Mouse (Mus musculus) midbrain, postnatal 0 days (tissue): ENCODE results near the gene BC030867. TPM values are rescaled to one million over a fixed set of nuclear protein-coding genes. Genes with fewer than 3 reads are reported as not detected.

Experiments used
- ATAC-seq: fragments of 200-750 bp; cut with Nextera tagmentation; 2 replicates; pipeline ENCODE4 v1.8.0; 2017; ENCODE audit warnings: moderate number of reproducible peaks, mild to moderate bottlenecking, moderate TSS enrichment, moderate library complexity; ENCODE audit not compliant: low FRiP score
- DNase-seq: peaks from one replicate; pipeline ENCODE4 v3.0.0-alpha.2; 2015; ENCODE audit warnings: low spot score
- H3K27ac ChIP-seq: fragments of 300-500 bp; sonication (generic); 2 replicates; pipeline ENCODE4 v1.5.1; 2014; ENCODE audit warnings: low read depth, mild to moderate bottlenecking, low read length, mixed read lengths
- H3K27me3 ChIP-seq: fragments of 300-500 bp; sonication (generic); 2 replicates; pipeline ENCODE4 v1.6.1; 2014; ENCODE audit warnings: low read length, control low read depth, mixed read lengths; ENCODE audit not compliant: insufficient read depth
- H3K36me3 ChIP-seq: fragments of 300-500 bp; sonication (generic); 2 replicates; pipeline ENCODE4 v1.6.1; 2014; ENCODE audit warnings: low read length, control low read depth, mixed read lengths; ENCODE audit not compliant: insufficient read depth
- H3K4me1 ChIP-seq: fragments of 300-500 bp; sonication (generic); 2 replicates; pipeline ENCODE4 v1.6.1; 2014; ENCODE audit warnings: mild to moderate bottlenecking, control low read depth, antibody characterized with exemption, low read length, mixed read lengths; ENCODE audit not compliant: insufficient read depth
- H3K4me2 ChIP-seq: fragments of 300-500 bp; sonication (generic); 2 replicates; pipeline ENCODE4 v1.6.1; 2014; ENCODE audit warnings: low read depth, mild to moderate bottlenecking, low read length, mixed read lengths; ENCODE audit not compliant: poor library complexity, severe bottlenecking
- H3K4me3 ChIP-seq: fragments of 300-500 bp; sonication (generic); 2 replicates; pipeline ENCODE4 v1.5.1; 2014; ENCODE audit warnings: low read depth, mild to moderate bottlenecking, low read length, moderate library complexity
- H3K9ac ChIP-seq: fragments of 300-500 bp; sonication (generic); replicated peaks from 2 replicates; pipeline ENCODE4 v1.6.1; 2014; ENCODE audit warnings: mild to moderate bottlenecking, low read length, moderate library complexity, mixed read lengths; ENCODE audit not compliant: poor library complexity, severe bottlenecking
- H3K9me3 ChIP-seq: fragments of 300-500 bp; sonication (generic); 2 replicates; pipeline ENCODE4 v1.6.1; 2016; ENCODE audit warnings: low read length, control low read depth
- CTCF ChIP-seq: IDR thresholded peaks from 2 replicates; pipeline ENCODE4 v1.5.1; 2016; ENCODE audit warnings: antibody characterized with exemption, mild to moderate bottlenecking
- WGBS: fragments of 180-500 bp; shearing (Covaris S2); extraction: QIAGEN DNeasy Blood & Tissue Kit; methylation state at CpG from one replicate; pipeline ENCODE4 v1.1.7; 2014; 5-methylcytosine and 5-hydroxymethylcytosine counted together
- microRNA-seq: library from miRNA; unstranded; fragments of <30 nt; microRNA quantifications from one replicate; pipeline ENCODE4, GENCODE M21; 2016; ENCODE audit warnings: borderline number of aligned reads
- polyA plus RNA-seq: library from polyadenylated mRNA; unstranded; fragments of >200 nt; fragmentation: Nextera tagmentation; extraction: Ambion mirVana; gene quantifications from 2 replicates; pipeline ENCODE4 v1.2.1, GENCODE M21; 2015
- total RNA-seq: library from RNA; depleted of rRNA; stranded (reverse); fragments of >200 nt; gene quantifications from 2 replicates; pipeline ENCODE4 v1.2.3, GENCODE M21; 2014; rRNA removed

BC030867 gene
- total and polyA plus RNA-seq, 2 experiments from 2014 or later = 0.53 to 2.1 TPM

DNA sequence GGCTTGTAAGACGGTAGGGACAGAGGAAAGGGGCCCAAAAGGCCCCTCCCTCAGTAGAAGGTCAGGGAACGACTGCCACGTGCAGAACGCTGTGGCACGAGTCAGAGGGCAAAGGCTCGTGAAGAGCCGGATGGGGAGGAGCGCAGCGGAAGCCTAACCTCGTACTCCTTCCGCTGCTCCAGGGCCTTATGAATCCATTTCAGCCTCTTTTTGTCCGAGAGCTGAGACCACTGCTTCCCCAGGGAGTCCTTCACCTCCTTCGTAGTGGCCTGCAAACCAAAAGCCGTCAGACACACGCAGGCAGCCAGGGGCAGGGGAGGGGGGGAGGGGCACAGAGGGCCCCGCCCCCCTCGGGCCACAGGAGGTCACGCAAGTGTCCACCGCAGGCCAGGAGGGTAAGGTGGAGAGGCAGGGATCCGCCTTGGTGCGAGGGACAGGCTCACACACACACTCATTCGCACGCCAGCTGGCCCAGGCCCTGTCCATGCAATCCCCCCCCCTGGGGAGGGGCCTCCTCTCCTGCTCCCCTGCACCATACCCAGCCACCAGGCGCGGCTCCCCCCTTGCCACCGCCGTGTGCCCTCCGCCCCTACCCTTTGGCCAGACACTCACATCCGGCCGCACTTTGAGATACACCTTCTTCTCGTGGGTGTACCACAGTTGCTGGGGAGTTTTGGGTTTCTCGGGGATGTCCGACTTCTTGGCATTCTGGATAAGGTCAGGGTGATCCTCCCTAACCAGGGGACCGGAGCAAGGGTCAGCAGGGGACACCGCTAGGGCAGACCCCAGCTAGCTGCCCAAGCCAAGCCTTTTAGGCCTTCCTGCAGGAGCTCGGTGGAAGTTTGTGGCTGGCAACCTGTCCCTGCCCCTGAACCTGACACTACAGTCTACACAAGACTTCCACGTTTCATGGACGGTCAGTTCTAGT lies 62.4 kb downstream of the BC030867 start:
- no peaks in the 10 kb centered on the region for H3K4me1 ChIP-seq
- no peaks in the 10 kb centered on the region for H3K27me3 ChIP-seq
- no peak overlapping the region for H3K9ac ChIP-seq
- 46% methylated on average over 38 of the region's 38 CpGs for whole genome bisulfite sequencing
- H3K4me2 ChIP-seq = no peak overlapping the region
- no peak overlapping the region for H3K4me3 ChIP-seq
- H3K27ac ChIP-seq = no peak overlapping the region
- H3K36me3 ChIP-seq = peaks cover 52% of the 10 kb centered on the region
- no peak for ATAC-seq
- no peak for TF ChIP-seq CTCF
- no peak for DNase-seq
- no peaks in the 10 kb centered on the region for H3K9me3 ChIP-seq

DNA sequence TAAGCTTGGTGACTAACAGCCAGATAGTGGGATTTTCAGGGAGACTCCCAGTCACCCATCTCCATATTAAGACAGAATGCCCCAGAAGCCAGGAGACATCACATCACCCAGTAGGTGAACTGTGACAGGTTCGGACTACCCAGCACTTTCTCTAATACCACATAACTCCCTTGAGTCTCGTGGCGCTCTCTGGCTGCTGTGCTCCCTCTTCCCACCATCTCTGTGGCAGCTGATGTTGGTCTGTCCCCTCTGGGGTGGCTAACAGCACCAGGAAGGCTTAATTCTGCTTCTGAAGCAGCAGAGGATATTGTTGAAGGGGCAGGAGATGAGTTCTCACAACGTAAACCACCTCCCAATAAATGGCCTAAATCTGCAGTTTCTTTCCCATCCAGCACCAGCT lies 63.3 kb downstream of the BC030867 start:
- no peak for DNase-seq
- H3K36me3 ChIP-seq = peaks cover 43% of the 10 kb centered on the region
- H3K4me2 ChIP-seq = no peak overlapping the region
- no peaks in the 10 kb centered on the region for H3K27me3 ChIP-seq
- no peak overlapping the region for H3K9ac ChIP-seq
- H3K27ac ChIP-seq = no peak overlapping the region
- no peak overlapping the region for H3K4me3 ChIP-seq
- no peak for TF ChIP-seq CTCF
- WGBS = 83% methylated on average over 4 of the region's 4 CpGs
- no peak for ATAC-seq
- H3K9me3 ChIP-seq = no peaks in the 10 kb centered on the region
- H3K4me1 ChIP-seq = 0 out of 2 replicates have a peak, but pooled peaks cover 2% of the 10 kb centered on the region

DNA sequence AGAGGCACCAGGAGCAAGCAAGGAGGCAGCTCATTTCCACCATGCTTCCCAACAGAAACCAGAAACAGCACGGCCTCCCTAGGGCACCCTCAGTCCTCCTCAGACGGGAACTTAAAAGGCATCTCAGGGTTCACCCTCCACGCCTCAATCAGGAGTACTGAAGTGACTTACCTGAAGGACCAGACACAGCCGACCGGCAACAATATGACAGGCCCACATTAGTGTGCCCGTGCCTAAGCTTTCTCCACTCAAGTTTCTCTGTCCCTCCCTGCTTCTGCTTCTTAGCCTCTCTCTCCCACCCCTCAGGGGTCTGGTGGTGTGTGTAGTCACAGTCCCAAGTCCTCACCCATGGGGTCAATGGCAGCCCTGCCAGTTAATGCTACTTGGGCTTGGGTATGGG lies 63.9 kb downstream of the BC030867 start:
- Histone ChIP-seq H3K4me2 (no peak overlapping the region), H3K4me1 (0 out of 2 replicates have a peak, but pooled peaks cover 2% of the 10 kb centered on the region), H3K4me3 (no peak overlapping the region), H3K9me3 (no peaks in the 10 kb centered on the region), H3K27me3 (no peaks in the 10 kb centered on the region), H3K9ac (no peak overlapping the region), H3K27ac (no peak overlapping the region), H3K36me3 (peaks cover 38% of the 10 kb centered on the region)
- no peak for DNase-seq
- WGBS = 88% methylated on average over 6 of the region's 6 CpGs
- TF ChIP-seq CTCF = no peak
- ATAC-seq = no peak

DNA sequence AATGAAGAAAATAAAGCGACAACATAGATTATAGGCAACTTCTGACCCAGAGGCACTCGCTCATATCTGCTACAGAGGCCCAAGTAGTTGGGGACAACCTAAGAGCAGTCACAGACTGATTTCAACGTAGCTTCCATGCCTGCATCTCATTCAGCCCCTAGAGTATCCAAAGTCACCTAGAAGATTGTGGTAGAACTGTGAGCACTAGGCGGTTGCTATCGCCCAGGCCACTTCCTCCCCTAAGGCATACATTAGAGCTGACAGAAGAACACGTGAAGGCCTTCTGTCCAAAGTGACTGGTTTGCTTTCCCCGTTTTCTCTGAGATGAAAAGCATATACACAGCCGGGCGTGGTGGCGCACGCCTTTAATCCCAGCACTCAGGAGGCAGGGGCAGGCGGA lies 65.6 kb downstream of the BC030867 start:
- WGBS = 88% methylated on average over 12 of the region's 12 CpGs
- H3K36me3 ChIP-seq = peaks cover 31% of the 10 kb centered on the region

More for the DNA sequence above, 65.6 kb downstream of the BC030867 start:
- no peak overlapping the region for H3K27ac ChIP-seq
- H3K9me3 ChIP-seq = no peaks in the 10 kb centered on the region
- TF ChIP-seq CTCF = no peak
- no peak overlapping the region for H3K4me3 ChIP-seq
- 0 out of 2 replicates have a peak, but pooled peaks cover 2% of the 10 kb centered on the region for H3K4me1 ChIP-seq
- no peaks in the 10 kb centered on the region for H3K27me3 ChIP-seq
- no peak overlapping the region for H3K4me2 ChIP-seq
- no peak for DNase-seq
- ATAC-seq = no peak
- no peak overlapping the region for H3K9ac ChIP-seq

Small RNAs within 50 kb of the gene (microRNA-seq; reads per million reads assigned to microRNA genes)
- gene Mir8101 = 1.0 reads per million

Other genes starting within 250 kb of the BC030867 start
- gene Mpp3, start 220.4 kb upstream of the BC030867 start, total RNA-seq = 68.2 and 71.9 TPM in 2 replicates
- 53.9 and 54.7 TPM in 2 replicates for gene Mpp3, start 220.4 kb upstream of the BC030867 start, polyA plus RNA-seq
- gene Cd300lg, start 207.4 kb upstream of the BC030867 start, total RNA-seq = 0.14 TPM in 1 of 2 replicates, not detected in the other
- 0.25 TPM in 2 replicates for gene Cd300lg, start 207.4 kb upstream of the BC030867 start, polyA plus RNA-seq
- 59.1 and 68.4 TPM in 2 replicates for gene Mpp2, start 160.4 kb upstream of the BC030867 start, total RNA-seq
- 33.9 and 40.7 TPM in 2 replicates for gene Mpp2, start 160.4 kb upstream of the BC030867 start, polyA plus RNA-seq
- not detected in 2 replicates for gene Ppy, start 147.6 kb upstream of the BC030867 start, total RNA-seq
- not detected in 2 replicates for gene Ppy, start 147.6 kb upstream of the BC030867 start, polyA plus RNA-seq
- not detected in 2 replicates for gene Pyy, start 141.1 kb upstream of the BC030867 start, total RNA-seq
- not detected in 2 replicates for gene Pyy, start 141.1 kb upstream of the BC030867 start, polyA plus RNA-seq
- gene Nags, start 103.4 kb upstream of the BC030867 start, total RNA-seq = 0.14 and 0.16 TPM in 2 replicates
- 0.09 and 0.11 TPM in 2 replicates for gene Nags, start 103.4 kb upstream of the BC030867 start, polyA plus RNA-seq
- gene Tmem101, start 92.5 kb upstream of the BC030867 start, total RNA-seq = 35.2 and 41.1 TPM in 2 replicates
- 42.4 and 44.4 TPM in 2 replicates for gene Tmem101, start 92.5 kb upstream of the BC030867 start, polyA plus RNA-seq
- 77.7 and 86.2 TPM in 2 replicates for gene Lsm12, start 63.6 kb upstream of the BC030867 start, total RNA-seq
- gene Lsm12, start 63.6 kb upstream of the BC030867 start, polyA plus RNA-seq = 130 and 147 TPM in 2 replicates
- gene G6pc3, start 59.3 kb upstream of the BC030867 start, total RNA-seq = 43.1 and 68.5 TPM in 2 replicates
- 42.0 and 48.7 TPM in 2 replicates for gene G6pc3, start 59.3 kb upstream of the BC030867 start, polyA plus RNA-seq
- gene Hdac5, start 18.7 kb upstream of the BC030867 start, total RNA-seq = 183 and 263 TPM in 2 replicates
- gene Hdac5, start 18.7 kb upstream of the BC030867 start, polyA plus RNA-seq = 61.9 and 65.9 TPM in 2 replicates
- gene Asb16, start 19.9 kb downstream of the BC030867 start, total RNA-seq = 2.3 and 2.5 TPM in 2 replicates
- 0.28 and 0.32 TPM in 2 replicates for gene Asb16, start 19.9 kb downstream of the BC030867 start, polyA plus RNA-seq
- gene Tmub2, start 36.0 kb downstream of the BC030867 start, total RNA-seq = 80.5 and 90.8 TPM in 2 replicates
- gene Tmub2, start 36.0 kb downstream of the BC030867 start, polyA plus RNA-seq = 65.4 and 73.9 TPM in 2 replicates
- 166 and 169 TPM in 2 replicates for gene Atxn7l3, start 47.7 kb downstream of the BC030867 start, total RNA-seq
- gene Atxn7l3, start 47.7 kb downstream of the BC030867 start, polyA plus RNA-seq = 25.4 and 26.5 TPM in 2 replicates
- gene Ubtf, start 70.9 kb downstream of the BC030867 start, total RNA-seq = 64.3 and 71.4 TPM in 2 replicates
- 56.3 and 64.3 TPM in 2 replicates for gene Ubtf, start 70.9 kb downstream of the BC030867 start, polyA plus RNA-seq
- gene Slc4a1, start 117.3 kb downstream of the BC030867 start, total RNA-seq = 0.33 and 1.1 TPM in 2 replicates
- 0.27 and 0.42 TPM in 2 replicates for gene Slc4a1, start 117.3 kb downstream of the BC030867 start, polyA plus RNA-seq
- gene Rundc3a, start 144.5 kb downstream of the BC030867 start, total RNA-seq = 379 and 397 TPM in 2 replicates
- 127 and 133 TPM in 2 replicates for gene Rundc3a, start 144.5 kb downstream of the BC030867 start, polyA plus RNA-seq
- gene Slc25a39, start 159.1 kb downstream of the BC030867 start, total RNA-seq = 139 and 176 TPM in 2 replicates
- gene Slc25a39, start 159.1 kb downstream of the BC030867 start, polyA plus RNA-seq = 132 and 148 TPM in 2 replicates
- 74.2 and 78.0 TPM in 2 replicates for gene Grn, start 181.4 kb downstream of the BC030867 start, total RNA-seq
- gene Grn, start 181.4 kb downstream of the BC030867 start, polyA plus RNA-seq = 90.4 and 91.7 TPM in 2 replicates
- 584 and 605 TPM in 2 replicates for gene Fam171a2, start 198.8 kb downstream of the BC030867 start, total RNA-seq
- 22.5 and 25.4 TPM in 2 replicates for gene Fam171a2, start 198.8 kb downstream of the BC030867 start, polyA plus RNA-seq
- 2.6 and 4.7 TPM in 2 replicates for gene Itga2b, start 221.2 kb downstream of the BC030867 start, total RNA-seq
- gene Itga2b, start 221.2 kb downstream of the BC030867 start, polyA plus RNA-seq = 15.4 and 15.5 TPM in 2 replicates